Mouse (Mus musculus) left cerebral cortex, postnatal 25 days (tissue): ENCODE results near the gene Olfr418. TPM values are rescaled to one million over a fixed set of nuclear protein-coding genes. Genes with fewer than 3 reads are reported as not detected.
"Not testable (repeated sequence)": the region's sequence is repeated elsewhere in the genome, so short reads cannot be mapped to it uniquely, and the experiment has no call there.

ENCODE experiments used
- DNase-seq, 2 experiments: peaks; one replicate each; pipeline ENCODE4 v3.0.0; 2022; ENCODE audit warnings: low spot score in 2 of 2, mixed read lengths in 1 of 2
- intact Hi-C: fragments of 180-260 bp; cut with DNase I; formaldehyde crosslinking; loops from one replicate; pipeline ENCODE4 v1.15.1; 2025
- total RNA-seq, 2 experiments: library from RNA; stranded (reverse); gene quantifications; 2 replicates each; pipeline ENCODE4 v1.2.3; 2021

The Olfr418 gene
- not detected for total RNA-seq

- intact Hi-C loops = no loop called here
These were observed at the start of gene Olfr418 for GRCm38 (mm10) chr1:173265701-173266100. TSS of gene Olfr418 (plus strand) at chr1:173266001.

GRCm38 (mm10) chr1:173216481-173216880 lies 49.3 kb upstream of the Olfr418 start:
- intact Hi-C loops = no loop called here
- no peak for DNase-seq

More at GRCm38 (mm10) chr1:173265701-173266100, at the start of gene Olfr418:
- DNase-seq = no peak

GRCm38 (mm10) chr1:173227081-173227480 lies 38.7 kb upstream of the Olfr418 start, which contains the start of gene Fcer1a:
TSS of gene Fcer1a (minus strand) at chr1:173227214.
- intact Hi-C loops = no loop called here
- no peak for DNase-seq

GRCm38 (mm10) chr1:173237004-173237403 lies 28.8 kb upstream of the Olfr418 start:
- DNase-seq, intact Hi-C loops: not testable (repeated sequence)

GRCm38 (mm10) chr1:173249888-173250287 lies 15.9 kb upstream of the Olfr418 start:
- intact Hi-C loops = no loop called here
- DNase-seq = no peak

- intact Hi-C loops = no loop called here
- no peak for DNase-seq
These were observed 11.9 kb downstream of the Olfr418 start, which contains the start of gene Mptx2 for GRCm38 (mm10) chr1:173277677-173278076. TSS of gene Mptx2 (minus strand) at chr1:173277777.

- intact Hi-C loops, DNase-seq: not testable (repeated sequence)
These were observed 37.0 kb downstream of the Olfr418 start for GRCm38 (mm10) chr1:173302795-173303194.

- intact Hi-C loops, DNase-seq: not testable (repeated sequence)
These were observed 47.8 kb downstream of the Olfr418 start for GRCm38 (mm10) chr1:173313535-173314050.

GRCm38 (mm10) chr1:173315725-173316124 lies 49.9 kb downstream of the Olfr418 start:
- DNase-seq = no peak
- intact Hi-C loops = no loop called here

GRCm38 (mm10) chr1:173317925-173318477 lies 52.2 kb downstream of the Olfr418 start:
- DNase-seq = no peak
- intact Hi-C loops = no loop called here

- no peak for DNase-seq
- intact Hi-C loops = loop anchor here (5.0 to 10.0 kb wide), 4 partner anchors 76 to 907 kb away; partner anchors contain the start of gene Cfap45
These were observed 55.9 kb downstream of the Olfr418 start for GRCm38 (mm10) chr1:173321593-173322248.

- intact Hi-C loops = loop anchor here (5.0 to 10.0 kb wide), 4 partner anchors 75 to 907 kb away; partner anchors contain the start of gene Cfap45
- peak in 1 of 2 experiments; percentile 77 for DNase-seq
These were observed 56.4 kb downstream of the Olfr418 start for GRCm38 (mm10) chr1:173322249-173322627.

Other genes with a start within 250 kb of the Olfr418 start
- not detected for gene Olfr1408, start 128.6 kb upstream of the Olfr418 start, total RNA-seq
- gene Olfr1406, start 75.4 kb upstream of the Olfr418 start, total RNA-seq = not detected
- gene Olfr218, start 68.2 kb upstream of the Olfr418 start, total RNA-seq = not detected
- not detected for gene Olfr1404, start 53.6 kb upstream of the Olfr418 start, total RNA-seq
- gene Fcer1a, start 38.8 kb upstream of the Olfr418 start, total RNA-seq = not detected
- gene Mptx2, start 11.8 kb downstream of the Olfr418 start, total RNA-seq = not detected
- 100 to 1,000 TPM in 1 of 2 experiments, 10 to 100 TPM in 1; 89.1 to 100 TPM for gene Ackr1, start 67.7 kb downstream of the Olfr418 start, total RNA-seq
- 1 to 10 TPM; 1.6 to 2.5 TPM for gene Aim2, start 84.9 kb downstream of the Olfr418 start, total RNA-seq
- 100 to 1,000 TPM; 428 to 459 TPM for gene Cadm3, start 101.7 kb downstream of the Olfr418 start, total RNA-seq
- not detected for gene Ifi206, start 225.0 kb downstream of the Olfr418 start, total RNA-seq